Mouse (Mus musculus) thymus, postnatal 14 days (tissue): Measurements from ENCODE around the gene Dda1.
"Not testable (repeated sequence)": the region's sequence is repeated elsewhere in the genome, so short reads cannot be mapped to it uniquely, and the experiment has no call there.

Experiments used
- DNase-seq: peaks from one replicate; pipeline ENCODE4 v3.0.0; 2021

Gene Dda1

GRCm38 (mm10) chr8:71468916-71469315 is at the start of gene Dda1:
Gene Dda1, plus strand, starts transcription at chr8:71469199.
- peak; percentile 98 for DNase-seq

- no peak for DNase-seq
Observed at GRCm38 (mm10) chr8:71422121-71422520, 46.9 kb upstream of the Dda1 start.

- DNase-seq: not testable (repeated sequence)
Observed at GRCm38 (mm10) chr8:71432935-71433334, 36.1 kb upstream of the Dda1 start.

- DNase-seq: no peak
Observed at GRCm38 (mm10) chr8:71437041-71437440, 32.0 kb upstream of the Dda1 start.

GRCm38 (mm10) chr8:71441404-71441803 is 27.6 kb upstream of the Dda1 start:
- peak; percentile 68 for DNase-seq

GRCm38 (mm10) chr8:71445096-71445495 is 23.9 kb upstream of the Dda1 start:
- DNase-seq: no peak

- DNase-seq: no peak
Observed at GRCm38 (mm10) chr8:71451337-71451736, 17.7 kb upstream of the Dda1 start.

GRCm38 (mm10) chr8:71451777-71452176 is 17.2 kb upstream of the Dda1 start:
- DNase-seq: no peak

- no peak for DNase-seq
Observed at GRCm38 (mm10) chr8:71452669-71453068, 16.3 kb upstream of the Dda1 start.

- no peak for DNase-seq
Observed at GRCm38 (mm10) chr8:71454668-71455067, 14.3 kb upstream of the Dda1 start.

GRCm38 (mm10) chr8:71456906-71457305 is 12.1 kb upstream of the Dda1 start:
- DNase-seq: no peak

- no peak for DNase-seq
Observed at GRCm38 (mm10) chr8:71457659-71458270, 11.2 kb upstream of the Dda1 start.

GRCm38 (mm10) chr8:71460716-71461115 is 8.3 kb upstream of the Dda1 start:
- DNase-seq: no peak

- DNase-seq: no peak
Observed at GRCm38 (mm10) chr8:71461152-71461840, 7.7 kb upstream of the Dda1 start.

- no peak for DNase-seq
Observed at GRCm38 (mm10) chr8:71462191-71462590, 6.8 kb upstream of the Dda1 start.

- DNase-seq: peak; percentile 91
Observed at GRCm38 (mm10) chr8:71462786-71463185, 6.2 kb upstream of the Dda1 start.

GRCm38 (mm10) chr8:71463188-71464033 is 5.6 kb upstream of the Dda1 start, which contains the start of gene Abhd8:
Gene Abhd8, minus strand, starts transcription at chr8:71463655.
- peak; percentile 98 for DNase-seq

GRCm38 (mm10) chr8:71464513-71465500 is 4.2 kb upstream of the Dda1 start, which contains the start of gene Mrpl34:
Gene Mrpl34, plus strand, starts transcription at chr8:71464959.
- peak; percentile 98 for DNase-seq

GRCm38 (mm10) chr8:71465733-71466132 is 3.3 kb upstream of the Dda1 start:
- DNase-seq: no peak

GRCm38 (mm10) chr8:71466198-71466597 is 2.8 kb upstream of the Dda1 start:
- DNase-seq: no peak

GRCm38 (mm10) chr8:71467201-71467600 is 1.8 kb upstream of the Dda1 start:
- no peak for DNase-seq

GRCm38 (mm10) chr8:71468001-71468400 is 998 bp upstream of the Dda1 start:
- no peak for DNase-seq
